Mouse (Mus musculus): ENCODE data around the gene Dazap1.

Dazap1 gene

GRCm38 (mm10) chr10:80248971-80249640 lies 12.2 kb upstream of the Dazap1 start, which contains the start of gene Ndufs7:
TSS of gene Ndufs7 (plus strand) at chr10:80249121.
- DNase-seq (ENCODE audit: low read depth, low spot score) = peak; percentile 96

DNA sequence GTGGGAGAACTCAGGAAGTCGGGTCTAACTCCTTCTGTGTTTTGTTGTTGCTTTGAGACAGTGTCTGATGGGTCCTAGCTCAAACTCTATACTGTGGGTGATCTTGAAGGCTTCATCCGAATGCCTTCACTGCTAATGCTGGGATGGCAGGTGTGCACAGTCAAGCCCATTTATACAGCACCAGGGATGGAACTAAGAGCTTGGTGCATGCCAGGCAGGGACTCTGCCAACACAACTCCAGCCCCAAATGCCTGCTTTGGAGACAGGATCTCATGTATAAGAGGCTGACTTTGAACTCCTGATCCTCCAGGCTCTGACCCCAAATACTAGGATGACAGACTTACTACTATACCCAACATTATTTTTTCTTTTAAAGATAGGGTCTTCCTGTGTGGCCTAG lies 11.2 kb upstream of the Dazap1 start:
- no peak for DNase-seq (ENCODE audit: low read depth, low spot score)

DNA sequence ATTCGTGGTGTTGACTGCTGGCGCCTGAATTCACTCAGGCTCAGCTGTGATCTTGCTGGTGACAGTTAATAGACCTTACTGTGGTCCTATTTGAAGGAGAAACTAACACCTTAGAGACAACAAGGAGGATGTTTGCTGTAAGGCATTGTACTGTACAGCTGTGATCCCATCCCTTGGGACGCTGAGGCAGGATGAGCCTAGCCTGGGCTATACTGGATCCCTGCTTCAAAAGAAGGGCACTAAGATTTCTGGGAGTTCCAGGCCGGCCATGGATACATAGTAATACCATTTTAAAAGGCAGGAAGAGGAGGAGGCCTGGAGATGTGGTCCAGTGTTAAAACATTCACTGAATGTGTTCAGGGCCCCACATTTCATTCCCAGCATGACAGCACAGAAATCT lies 10.7 kb upstream of the Dazap1 start:
- no peak for DNase-seq (ENCODE audit: low read depth, low spot score)

DNA sequence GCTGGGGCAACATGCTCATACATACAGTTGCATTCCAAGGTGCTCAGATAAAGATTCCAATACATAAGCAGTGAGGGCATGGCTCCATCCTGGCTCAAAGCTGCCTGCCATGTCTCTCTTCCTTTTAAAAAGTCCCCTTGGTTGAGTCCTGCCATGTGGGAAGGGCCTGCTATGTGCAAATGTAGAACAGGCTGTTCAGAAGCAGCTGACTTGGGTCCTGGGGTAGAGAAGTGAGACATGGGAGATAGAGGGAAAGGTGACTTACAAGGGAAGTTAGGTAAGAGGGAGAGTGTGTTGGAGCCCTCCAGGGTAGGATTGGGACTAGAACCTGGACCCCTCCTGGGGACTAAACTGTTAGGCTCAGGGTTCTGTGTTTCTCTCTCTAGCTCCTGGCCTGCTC lies 9.3 kb upstream of the Dazap1 start:
- no peak for DNase-seq (ENCODE audit: low read depth, low spot score)

GRCm38 (mm10) chr10:80252493-80253274 lies 8.6 kb upstream of the Dazap1 start:
- no peak for DNase-seq (ENCODE audit: low read depth, low spot score)

DNA sequence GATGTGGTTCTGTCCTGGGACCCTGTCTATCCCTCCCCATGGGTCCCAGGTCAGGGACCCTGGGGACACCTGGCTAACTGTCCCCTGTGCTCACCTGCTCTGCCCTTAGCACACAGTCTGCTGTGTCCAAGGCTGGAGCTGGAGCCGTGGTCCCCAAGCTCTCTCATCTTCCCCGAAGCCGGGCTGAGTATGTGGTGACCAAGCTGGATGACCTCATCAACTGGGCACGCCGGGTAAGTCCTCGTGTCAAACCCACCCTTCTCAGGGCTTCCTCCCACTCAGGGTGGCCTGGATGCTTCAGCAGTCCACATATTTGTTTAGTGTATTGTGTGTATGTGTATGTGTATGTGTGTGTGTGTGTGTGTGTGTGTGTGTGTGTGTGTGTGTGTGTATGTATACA lies 7.7 kb upstream of the Dazap1 start:
- DNase-seq (ENCODE audit: low read depth, low spot score) = no peak

GRCm38 (mm10) chr10:80254331-80255297 lies 6.7 kb upstream of the Dazap1 start:
- DNase-seq (ENCODE audit: low read depth, low spot score) = no peak

DNA sequence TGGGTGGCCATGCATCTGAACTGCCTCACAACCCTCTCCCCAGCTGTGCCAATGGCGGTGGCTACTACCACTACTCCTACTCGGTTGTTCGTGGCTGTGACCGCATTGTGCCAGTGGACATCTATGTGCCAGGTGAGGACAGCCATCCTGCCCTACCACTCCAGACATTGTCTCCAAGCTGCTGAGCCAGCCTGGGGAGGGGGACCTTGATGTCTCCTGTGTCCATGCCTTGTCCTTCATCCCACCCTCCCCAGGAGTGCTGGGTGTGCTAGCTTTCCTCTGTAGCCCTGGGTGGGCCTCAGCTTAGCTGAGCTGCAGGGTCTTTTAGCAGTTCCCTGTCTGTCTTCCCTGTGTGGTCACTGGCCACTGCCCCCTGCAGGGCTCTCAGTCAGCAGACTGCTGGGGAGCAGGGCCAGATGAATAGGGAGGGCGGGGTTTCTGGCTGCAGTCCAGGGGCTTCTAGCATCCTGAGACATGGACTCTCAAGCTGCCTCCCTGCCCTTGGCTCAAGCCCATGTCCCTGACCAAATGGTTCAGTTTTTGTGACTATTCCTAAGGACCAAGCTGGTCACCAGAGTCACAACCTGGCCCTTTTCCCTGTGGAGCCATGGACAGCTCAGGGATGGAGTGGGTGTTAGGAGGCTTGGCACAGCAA lies 5.3 kb upstream of the Dazap1 start:
- no peak for DNase-seq (ENCODE audit: low read depth, low spot score)

GRCm38 (mm10) chr10:80257936-80258335 lies 3.4 kb upstream of the Dazap1 start:
- no peak for DNase-seq (ENCODE audit: low read depth, low spot score)

- DNase-seq (ENCODE audit: low read depth, low spot score) = no peak
These were observed 2.4 kb upstream of the Dazap1 start for GRCm38 (mm10) chr10:80258752-80259462.

GRCm38 (mm10) chr10:80259463-80259805 lies 1.9 kb upstream of the Dazap1 start:
- DNase-seq (ENCODE audit: low read depth, low spot score) = no peak

GRCm38 (mm10) chr10:80259861-80260641 lies 1.2 kb upstream of the Dazap1 start:
- DNase-seq (ENCODE audit: low read depth, low spot score) = no peak

DNA sequence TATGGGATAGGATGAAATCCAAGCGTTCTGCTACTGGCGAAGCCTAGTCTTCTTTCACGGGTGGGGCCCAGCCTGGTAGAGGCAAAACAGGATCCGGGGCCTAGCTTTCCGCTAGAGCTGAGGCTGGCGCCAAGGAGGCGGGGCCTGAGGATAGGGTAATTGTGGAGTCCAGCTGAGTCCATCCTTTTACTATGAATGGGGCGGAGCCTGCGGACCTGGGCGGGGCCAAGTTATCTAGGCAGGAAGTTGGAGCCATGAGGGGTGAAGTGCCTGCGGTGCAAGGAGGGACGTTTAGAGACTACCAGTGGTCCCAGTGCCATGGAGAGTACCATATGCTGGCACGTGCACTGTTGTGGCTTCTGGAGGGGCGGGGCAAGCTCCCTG lies 291 bp downstream of the Dazap1 start:
- DNase-seq (ENCODE audit: low read depth, low spot score) = peak; percentile 84

DNA sequence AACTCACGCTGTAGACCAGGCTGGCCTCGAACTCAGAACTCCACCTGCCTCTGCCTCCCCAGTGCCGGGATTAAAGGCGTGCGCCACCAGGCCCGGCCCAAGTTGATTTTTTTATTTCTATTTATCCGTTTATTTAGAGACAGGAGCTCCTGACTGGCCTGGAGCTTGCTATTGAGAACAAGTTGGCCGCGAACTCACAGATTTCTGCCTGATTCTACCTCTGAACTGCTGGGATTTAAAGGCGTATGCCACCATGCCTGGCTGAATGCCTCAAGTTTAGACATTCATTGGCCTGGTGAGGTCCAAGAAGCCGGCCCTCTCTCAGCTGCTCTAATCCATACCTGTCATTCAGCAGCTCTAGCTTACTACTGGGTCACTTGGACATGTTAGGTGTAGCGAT lies 883 bp downstream of the Dazap1 start:
- DNase-seq (ENCODE audit: low read depth, low spot score) = no peak

GRCm38 (mm10) chr10:80262776-80263365 lies 1.6 kb downstream of the Dazap1 start:
- no peak for DNase-seq (ENCODE audit: low read depth, low spot score)

GRCm38 (mm10) chr10:80264341-80265148 lies 3.3 kb downstream of the Dazap1 start:
- DNase-seq (ENCODE audit: low read depth, low spot score) = peak; percentile 97

GRCm38 (mm10) chr10:80265149-80265486 lies 3.8 kb downstream of the Dazap1 start:
- no peak for DNase-seq (ENCODE audit: low read depth, low spot score)

DNA sequence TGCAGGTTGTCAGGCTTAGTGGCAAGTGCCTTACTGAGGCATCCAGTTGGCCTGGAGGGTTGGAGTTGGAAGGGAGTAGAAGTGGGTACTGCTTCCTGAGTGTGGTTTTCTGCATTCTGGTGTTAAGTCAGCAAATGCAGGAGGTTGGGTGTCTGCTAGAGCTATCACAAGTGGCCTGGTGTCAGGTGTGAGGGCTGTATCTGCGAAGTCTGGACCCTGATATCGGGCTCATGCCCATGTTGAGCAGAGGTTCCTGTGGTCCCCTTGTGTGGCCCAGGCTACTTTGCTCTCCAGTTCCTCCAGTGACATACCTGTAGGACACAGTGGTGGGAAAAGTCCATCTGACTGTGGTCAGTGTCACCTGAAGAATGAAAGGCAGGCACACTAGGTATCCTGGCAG lies 8.8 kb downstream of the Dazap1 start:
- no peak for DNase-seq (ENCODE audit: low read depth, low spot score)

GRCm38 (mm10) chr10:80270734-80271181 lies 9.5 kb downstream of the Dazap1 start:
- no peak for DNase-seq (ENCODE audit: low read depth, low spot score)

Data from c-Kit-negative CD71-positive TER-119-positive erythroid progenitor cells, embryonic 14.5 days (primary cell).